Mouse (Mus musculus): ENCODE data around the gene Hbs1l. TPM values are rescaled to one million over a fixed set of nuclear protein-coding genes. Genes with fewer than 3 reads are reported as not detected.
A peak's percentile ranks its signal among the peaks of the same experiment; 100 is the strongest.

Hbs1l gene
- total and polyA plus RNA-seq, 2 experiments = 17.1 to 78.1 TPM

GRCm38 (mm10) chr10:21347332-21347731 lies 51.6 kb downstream of the Hbs1l start:
- WGBS = 97% methylated on average over 4 of the region's 4 CpGs
- peaks cover 45% of the 10 kb centered on the region for H3K36me3 ChIP-seq (ENCODE audit: control insufficient read depth, insufficient read depth, low read length)
- TF ChIP-seq POLR2A (IDR thresholded peaks at IDR 0.05; ENCODE audit: extremely low read depth, insufficient read depth, low read length) = no peak
- no peak for TF ChIP-seq CTCF (IDR thresholded peaks at IDR 0.05; ENCODE audit: low read depth, low read length)
- no peak overlapping the region for H3K4me3 ChIP-seq (ENCODE audit: insufficient read depth, low read depth, low read length)
- no peak for DNase-seq (ENCODE audit: extremely low read depth, low read depth, low spot score)
- H3K79me2 ChIP-seq (ENCODE audit: control insufficient read depth, insufficient read depth, low read length) = no peaks in the 10 kb centered on the region
- H3K27ac ChIP-seq (replicated peaks; ENCODE audit: insufficient read depth, low read depth, low read length) = no peak overlapping the region
- H3K4me1 ChIP-seq (ENCODE audit: control insufficient read depth, insufficient read depth, low read length) = peaks cover 9% of the 10 kb centered on the region; the same call in 1 of the 2 replicates
- no peaks in the 10 kb centered on the region for H3K27me3 ChIP-seq (ENCODE audit: control insufficient read depth, insufficient read depth, low read length)
- H3K9ac ChIP-seq (ENCODE audit: low read depth, low read length) = no peak overlapping the region

DNA sequence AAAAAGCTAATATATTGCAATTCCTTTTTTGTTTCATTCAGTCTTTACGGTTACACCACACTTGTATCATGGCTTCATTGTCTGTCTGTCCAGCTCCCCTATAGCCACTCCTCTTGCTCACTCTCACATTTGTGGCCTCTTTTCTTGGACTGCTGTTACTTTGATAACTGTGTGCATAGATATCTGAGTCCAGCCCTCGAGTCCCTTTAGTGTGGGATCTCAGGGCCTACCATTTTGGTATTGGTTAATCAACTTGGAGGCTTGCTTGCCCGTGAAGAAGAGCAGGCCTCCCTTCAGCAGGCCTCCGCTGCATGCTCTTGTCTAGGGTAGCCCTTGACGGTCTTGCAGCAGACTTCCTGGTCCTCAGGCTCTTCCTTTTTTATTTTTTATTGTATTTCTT lies 53.7 kb downstream of the Hbs1l start:
- H3K4me1 ChIP-seq (ENCODE audit: control insufficient read depth, insufficient read depth, low read length) = peaks cover 9% of the 10 kb centered on the region; the same call in 1 of the 2 replicates
- no peaks in the 10 kb centered on the region for H3K79me2 ChIP-seq (ENCODE audit: control insufficient read depth, insufficient read depth, low read length)
- H3K27ac ChIP-seq (replicated peaks; ENCODE audit: insufficient read depth, low read depth, low read length) = no peak overlapping the region
- no peak overlapping the region for H3K4me3 ChIP-seq (ENCODE audit: insufficient read depth, low read depth, low read length)
- 95% methylated on average over 5 of the region's 5 CpGs for WGBS
- TF ChIP-seq POLR2A (IDR thresholded peaks at IDR 0.05; ENCODE audit: extremely low read depth, insufficient read depth, low read length) (no peak), CTCF (IDR thresholded peaks at IDR 0.05; ENCODE audit: low read depth, low read length) (no peak)
- no peak for DNase-seq (ENCODE audit: extremely low read depth, low read depth, low spot score)
- H3K9ac ChIP-seq (ENCODE audit: low read depth, low read length) = no peak overlapping the region
- H3K36me3 ChIP-seq (ENCODE audit: control insufficient read depth, insufficient read depth, low read length) = peaks cover 41% of the 10 kb centered on the region
- no peaks in the 10 kb centered on the region for H3K27me3 ChIP-seq (ENCODE audit: control insufficient read depth, insufficient read depth, low read length)

DNA sequence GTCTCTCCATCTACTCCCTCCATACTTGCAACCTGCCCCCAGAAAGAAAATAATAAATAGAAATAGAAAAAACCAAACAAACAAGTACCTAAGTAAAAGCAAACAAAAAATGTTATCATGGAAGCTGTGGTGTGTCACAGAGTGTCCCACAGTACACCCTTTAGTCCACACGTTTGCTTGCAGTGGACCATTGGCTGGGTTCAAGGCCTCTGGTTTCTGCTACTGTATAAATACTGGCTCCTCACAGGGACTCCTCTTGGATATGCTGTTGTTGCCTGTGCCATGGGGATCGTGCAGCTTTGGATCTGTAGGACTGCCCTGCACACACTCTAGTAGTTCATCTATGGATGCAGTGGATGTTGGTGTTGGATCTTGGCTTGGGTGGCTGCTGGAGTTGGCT lies 54.2 kb downstream of the Hbs1l start:
- no peaks in the 10 kb centered on the region for H3K79me2 ChIP-seq (ENCODE audit: control insufficient read depth, insufficient read depth, low read length)
- H3K4me3 ChIP-seq (ENCODE audit: insufficient read depth, low read depth, low read length) = no peak overlapping the region
- H3K27ac ChIP-seq (replicated peaks; ENCODE audit: insufficient read depth, low read depth, low read length) = peak overlapping the region; percentile 42
- TF ChIP-seq CTCF (IDR thresholded peaks at IDR 0.05; ENCODE audit: low read depth, low read length) = no peak
- no peak for TF ChIP-seq POLR2A (IDR thresholded peaks at IDR 0.05; ENCODE audit: extremely low read depth, insufficient read depth, low read length)
- H3K9ac ChIP-seq (ENCODE audit: low read depth, low read length) = no peak overlapping the region
- no peaks in the 10 kb centered on the region for H3K27me3 ChIP-seq (ENCODE audit: control insufficient read depth, insufficient read depth, low read length)
- peaks cover 41% of the 10 kb centered on the region for H3K36me3 ChIP-seq (ENCODE audit: control insufficient read depth, insufficient read depth, low read length)
- 16% methylated on average over 2 of the region's 2 CpGs for WGBS
- DNase-seq (ENCODE audit: extremely low read depth, low read depth, low spot score) = peak; percentile 75
- H3K4me1 ChIP-seq (ENCODE audit: control insufficient read depth, insufficient read depth, low read length) = peaks cover 9% of the 10 kb centered on the region; the same call in 1 of the 2 replicates

GRCm38 (mm10) chr10:21350531-21351515 lies 55.0 kb downstream of the Hbs1l start:
- no peaks in the 10 kb centered on the region for H3K27me3 ChIP-seq (ENCODE audit: control insufficient read depth, insufficient read depth, low read length)
- H3K4me1 ChIP-seq (ENCODE audit: control insufficient read depth, insufficient read depth, low read length) = peaks cover 9% of the 10 kb centered on the region; the same call in 1 of the 2 replicates
- no peak overlapping the region for H3K4me3 ChIP-seq (ENCODE audit: insufficient read depth, low read depth, low read length)
- H3K36me3 ChIP-seq (ENCODE audit: control insufficient read depth, insufficient read depth, low read length) = peaks cover 37% of the 10 kb centered on the region
- no peak overlapping the region for H3K9ac ChIP-seq (ENCODE audit: low read depth, low read length)
- H3K79me2 ChIP-seq (ENCODE audit: control insufficient read depth, insufficient read depth, low read length) = no peaks in the 10 kb centered on the region
- 63% methylated on average over 11 of the region's 11 CpGs for WGBS
- no peak for TF ChIP-seq CTCF (IDR thresholded peaks at IDR 0.05; ENCODE audit: low read depth, low read length)
- TF ChIP-seq POLR2A (IDR thresholded peaks at IDR 0.05; ENCODE audit: extremely low read depth, insufficient read depth, low read length) = no peak
- DNase-seq (ENCODE audit: extremely low read depth, low read depth, low spot score) = peak; percentile 80
- peak overlapping the region; percentile 44 for H3K27ac ChIP-seq (replicated peaks; ENCODE audit: insufficient read depth, low read depth, low read length)

DNA sequence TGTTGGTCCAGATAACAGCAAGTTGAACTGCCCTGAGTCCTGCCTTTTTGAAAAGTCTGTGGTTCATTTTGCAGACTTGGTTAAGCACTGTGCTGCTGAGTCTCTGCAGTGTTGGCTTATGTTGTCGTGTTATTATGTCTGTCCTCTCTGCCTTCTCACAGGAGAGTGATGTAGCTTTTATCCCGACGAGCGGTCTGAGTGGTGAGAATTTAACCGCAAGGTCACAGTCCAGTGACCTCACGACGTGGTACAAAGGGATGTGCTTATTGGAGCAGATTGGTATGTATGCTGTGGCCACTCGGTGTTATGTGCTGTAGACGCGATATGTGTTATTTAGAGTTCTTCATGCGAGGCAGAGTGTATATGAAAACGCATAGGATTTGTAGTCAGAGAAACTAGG lies 56.0 kb downstream of the Hbs1l start:
- Histone ChIP-seq H3K4me3 (ENCODE audit: insufficient read depth, low read depth, low read length) (no peak overlapping the region), H3K9ac (ENCODE audit: low read depth, low read length) (no peak overlapping the region), H3K79me2 (ENCODE audit: control insufficient read depth, insufficient read depth, low read length) (no peaks in the 10 kb centered on the region), H3K4me1 (ENCODE audit: control insufficient read depth, insufficient read depth, low read length) (peaks cover 9% of the 10 kb centered on the region; the same call in 1 of the 2 replicates), H3K27me3 (ENCODE audit: control insufficient read depth, insufficient read depth, low read length) (no peaks in the 10 kb centered on the region), H3K27ac (replicated peaks; ENCODE audit: insufficient read depth, low read depth, low read length) (no peak overlapping the region), H3K36me3 (ENCODE audit: control insufficient read depth, insufficient read depth, low read length) (peaks cover 38% of the 10 kb centered on the region)
- WGBS = 70% methylated on average over 12 of the region's 12 CpGs
- no peak for DNase-seq (ENCODE audit: extremely low read depth, low read depth, low spot score)
- TF ChIP-seq POLR2A (IDR thresholded peaks at IDR 0.05; ENCODE audit: extremely low read depth, insufficient read depth, low read length) (no peak), CTCF (IDR thresholded peaks at IDR 0.05; ENCODE audit: low read depth, low read length) (no peak)

Data from liver, adult 2 months (tissue).